Mouse (Mus musculus): Measurements from ENCODE around the gene Rsg1. TPM values are rescaled to one million over a fixed set of nuclear protein-coding genes. Genes with fewer than 3 reads are reported as not detected.
A peak's percentile ranks its signal among the peaks of the same experiment; 100 is the strongest.

Rsg1 gene
- polyA plus RNA-seq, 1 experiment from 2014 or later: 5.9 TPM

DNA sequence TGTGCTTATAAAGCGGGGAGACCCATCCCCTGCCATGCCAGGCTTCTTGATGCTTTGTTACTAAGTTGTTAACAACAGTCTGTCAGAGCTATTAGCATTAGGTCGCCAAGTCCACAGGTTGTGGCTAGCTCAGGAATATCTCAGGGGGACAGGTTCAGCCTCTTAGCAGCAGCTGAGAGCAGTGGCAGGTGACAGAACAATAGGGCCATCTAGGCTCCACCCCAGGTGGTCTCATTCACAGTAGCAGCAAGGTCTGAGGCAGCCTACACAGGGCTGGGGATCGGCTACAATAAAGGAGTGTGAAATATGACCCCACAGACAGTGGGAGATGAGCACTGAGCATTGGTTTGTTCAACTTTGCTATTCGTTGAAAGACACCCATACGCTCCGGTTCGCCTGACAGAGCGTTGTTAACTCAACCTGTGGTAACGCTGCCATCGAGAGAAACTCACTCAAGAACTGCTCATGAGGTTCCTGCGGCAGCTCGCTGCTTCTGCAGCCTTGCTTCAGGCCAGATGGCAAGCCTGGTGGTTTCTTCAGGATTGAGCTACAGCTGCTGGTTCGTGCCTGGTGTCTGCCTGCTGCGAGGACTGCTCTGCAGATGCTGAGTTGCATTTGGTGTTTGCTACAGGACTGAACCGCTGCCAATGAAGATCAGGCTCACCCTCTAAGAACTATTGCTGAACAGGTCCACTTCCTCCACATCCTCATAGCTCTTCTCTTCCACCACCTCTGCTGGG is 56.6 kb downstream of the Rsg1 start:
- Histone ChIP-seq H3K27me3 (no peaks in the 10 kb centered on the region), H3K9me3 (replicated peaks) (no peaks in the 10 kb centered on the region), H3K4me3 (replicated peaks) (no peak overlapping the region), H3K4me1 (peaks cover 29% of the 10 kb centered on the region), H3K27ac (no peak overlapping the region), H3K9ac (no peak overlapping the region), H3K36me3 (no peaks in the 10 kb centered on the region), H3K4me2 (no peak overlapping the region)
- 61% methylated on average over 15 of the region's 15 CpGs for WGBS
- no peak for ATAC-seq (replicated peaks; ENCODE audit: low FRiP score)

DNA sequence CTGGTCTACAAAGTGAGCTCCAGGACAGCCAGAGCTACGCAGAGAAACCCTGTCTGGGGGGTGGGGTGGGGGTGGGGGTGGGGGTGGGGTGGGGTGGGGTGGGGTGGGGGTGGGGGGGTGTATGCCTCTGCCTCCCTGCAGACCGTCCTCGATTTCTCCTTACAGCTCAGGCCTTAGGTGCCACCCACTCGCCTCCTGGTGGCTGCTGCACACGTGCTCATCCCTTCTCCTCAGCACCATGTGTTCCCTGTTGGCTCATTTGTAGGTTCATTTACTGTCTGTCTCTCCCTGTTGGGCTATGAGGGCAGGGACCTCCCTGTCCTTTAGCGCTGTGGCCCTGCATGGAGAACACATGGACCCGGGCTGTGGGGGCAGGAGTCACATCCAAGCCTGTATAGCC is 57.5 kb downstream of the Rsg1 start:
- Histone ChIP-seq H3K27ac (peak overlapping the region; percentile 68), H3K27me3 (no peaks in the 10 kb centered on the region), H3K4me1 (peaks cover 29% of the 10 kb centered on the region), H3K9ac (no peak overlapping the region), H3K9me3 (replicated peaks) (no peaks in the 10 kb centered on the region), H3K4me2 (no peak overlapping the region), H3K4me3 (replicated peaks) (no peak overlapping the region), H3K36me3 (no peaks in the 10 kb centered on the region)
- ATAC-seq (replicated peaks; ENCODE audit: low FRiP score): no peak
- WGBS: 86% methylated on average over 7 of the region's 7 CpGs

DNA sequence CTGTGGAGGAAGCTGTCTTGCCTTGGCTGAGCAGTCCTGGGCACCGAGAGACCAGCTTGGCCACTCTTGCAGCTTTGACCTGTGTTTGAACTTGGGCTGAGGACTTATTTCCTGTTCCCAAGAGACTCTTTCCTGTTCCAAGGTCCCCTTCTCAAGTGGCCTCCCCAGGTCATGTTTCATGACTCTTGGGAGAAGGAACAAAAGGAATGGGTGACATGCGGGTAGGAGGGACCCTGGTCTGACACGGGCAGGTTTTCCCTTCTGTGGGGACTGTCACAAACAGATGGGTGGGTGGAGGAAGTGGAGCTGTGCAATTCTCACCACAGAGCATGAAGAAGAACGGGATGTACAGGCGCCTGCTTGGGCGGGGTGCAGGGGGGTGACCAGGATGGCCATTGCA is 58.0 kb downstream of the Rsg1 start:
- H3K9me3 ChIP-seq (replicated peaks): no peaks in the 10 kb centered on the region
- peak overlapping the region; percentile 68 for H3K27ac ChIP-seq
- peaks cover 29% of the 10 kb centered on the region for H3K4me1 ChIP-seq
- H3K27me3 ChIP-seq: no peaks in the 10 kb centered on the region
- no peak overlapping the region for H3K4me2 ChIP-seq
- H3K4me3 ChIP-seq (replicated peaks): no peak overlapping the region
- 47% methylated on average over 6 of the region's 6 CpGs for WGBS
- H3K9ac ChIP-seq: no peak overlapping the region
- no peak for ATAC-seq (replicated peaks; ENCODE audit: low FRiP score)
- no peaks in the 10 kb centered on the region for H3K36me3 ChIP-seq

- Histone ChIP-seq H3K9me3 (replicated peaks) (no peaks in the 10 kb centered on the region), H3K4me2 (peak overlapping the region; percentile 58), H3K36me3 (no peaks in the 10 kb centered on the region), H3K4me3 (replicated peaks) (peak overlapping the region; percentile 24), H3K27ac (0 out of 2 replicates have a peak overlapping the region, but pooled peaks have one; percentile 34), H3K4me1 (peaks cover 41% of the 10 kb centered on the region), H3K9ac (peak overlapping the region; percentile 37; the same call in 1 of the 2 replicates), H3K27me3 (no peaks in the 10 kb centered on the region)
- 15% methylated on average over 14 of the region's 14 CpGs for WGBS
- ATAC-seq (replicated peaks; ENCODE audit: low FRiP score): no peak
These were observed 59.1 kb downstream of the Rsg1 start for GRCm38 (mm10) chr4:141272878-141273277.

DNA sequence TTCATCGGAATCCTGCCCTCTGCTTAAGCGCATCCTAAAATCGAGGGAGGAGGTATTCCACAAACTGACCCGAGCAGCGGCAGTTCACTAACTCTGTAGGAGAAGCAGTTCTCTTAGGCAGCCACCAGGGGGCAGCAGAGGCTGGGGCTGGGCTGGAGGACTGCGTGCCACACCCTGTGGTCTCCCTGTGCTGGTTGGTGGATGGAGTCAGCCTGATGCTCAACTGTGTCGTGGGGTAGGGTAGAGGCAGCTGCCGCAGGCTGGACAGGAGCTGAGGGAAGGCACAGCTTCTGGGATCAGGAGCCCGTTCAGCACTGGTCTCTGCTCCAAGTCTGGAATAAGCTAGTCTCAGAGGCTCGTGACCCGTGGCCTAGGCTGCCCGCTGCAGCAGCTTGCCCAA is 59.5 kb downstream of the Rsg1 start:
- H3K9me3 ChIP-seq (replicated peaks): no peaks in the 10 kb centered on the region
- H3K27me3 ChIP-seq: no peaks in the 10 kb centered on the region
- peak overlapping the region; percentile 58 for H3K4me2 ChIP-seq
- H3K9ac ChIP-seq: peak overlapping the region; percentile 37; the same call in 1 of the 2 replicates
- 0 out of 2 replicates have a peak overlapping the region, but pooled peaks have one; percentile 34 for H3K27ac ChIP-seq
- H3K36me3 ChIP-seq: no peaks in the 10 kb centered on the region
- 20% methylated on average over 12 of the region's 12 CpGs for WGBS
- H3K4me3 ChIP-seq (replicated peaks): peak overlapping the region; percentile 24
- peak; percentile 57 for ATAC-seq (replicated peaks; ENCODE audit: low FRiP score)
- H3K4me1 ChIP-seq: peaks cover 45% of the 10 kb centered on the region

GRCm38 (mm10) chr4:141274485-141275341 is 61.0 kb downstream of the Rsg1 start:
- no peaks in the 10 kb centered on the region for H3K36me3 ChIP-seq
- H3K4me2 ChIP-seq: no peak overlapping the region
- no peak for ATAC-seq (replicated peaks; ENCODE audit: low FRiP score)
- H3K27ac ChIP-seq: 0 out of 2 replicates have a peak overlapping the region, but pooled peaks have one; percentile 15
- WGBS: 51% methylated on average over 23 of the region's 23 CpGs
- no peaks in the 10 kb centered on the region for H3K27me3 ChIP-seq
- no peak overlapping the region for H3K9ac ChIP-seq
- H3K4me1 ChIP-seq: peaks cover 59% of the 10 kb centered on the region
- no peaks in the 10 kb centered on the region for H3K9me3 ChIP-seq (replicated peaks)
- no peak overlapping the region for H3K4me3 ChIP-seq (replicated peaks)

Other genes starting within 250 kb of the Rsg1 start
- gene Atp13a2, start 227.1 kb upstream of the Rsg1 start, polyA plus RNA-seq (2015; fragmentation: Nextera tagmentation; extraction: Ambion mirVana): 40.5 and 45.3 TPM in 2 replicates
- 340 and 433 TPM in 2 replicates for gene Mfap2, start 203.5 kb upstream of the Rsg1 start, polyA plus RNA-seq (2015; fragmentation: Nextera tagmentation; extraction: Ambion mirVana)
- gene Crocc, start 153.4 kb upstream of the Rsg1 start, polyA plus RNA-seq (2015; fragmentation: Nextera tagmentation; extraction: Ambion mirVana): 8.5 and 9.5 TPM in 2 replicates
- gene Necap2, start 135.6 kb upstream of the Rsg1 start, polyA plus RNA-seq (2015; fragmentation: Nextera tagmentation; extraction: Ambion mirVana): 80.0 and 89.4 TPM in 2 replicates
- gene Spata21, start 125.6 kb upstream of the Rsg1 start, polyA plus RNA-seq (2015; fragmentation: Nextera tagmentation; extraction: Ambion mirVana): 0.50 and 0.64 TPM in 2 replicates
- 49.6 and 50.4 TPM in 2 replicates for gene Szrd1, start 74.2 kb upstream of the Rsg1 start, polyA plus RNA-seq (2015; fragmentation: Nextera tagmentation; extraction: Ambion mirVana)
- gene Fbxo42, start 66.0 kb upstream of the Rsg1 start, polyA plus RNA-seq (2015; fragmentation: Nextera tagmentation; extraction: Ambion mirVana): 22.4 and 23.0 TPM in 2 replicates
- 7.4 and 9.6 TPM in 2 replicates for gene Arhgef19, start 25.5 kb downstream of the Rsg1 start, polyA plus RNA-seq (2015; fragmentation: Nextera tagmentation; extraction: Ambion mirVana)
- gene Epha2, start 87.3 kb downstream of the Rsg1 start, polyA plus RNA-seq (2015; fragmentation: Nextera tagmentation; extraction: Ambion mirVana): 6.8 and 7.1 TPM in 2 replicates
- 2.0 and 2.4 TPM in 2 replicates for gene Fam131c, start 154.3 kb downstream of the Rsg1 start, polyA plus RNA-seq (2015; fragmentation: Nextera tagmentation; extraction: Ambion mirVana)
- gene Clcnka, start 184.8 kb downstream of the Rsg1 start, polyA plus RNA-seq (2015; fragmentation: Nextera tagmentation; extraction: Ambion mirVana): 7.6 and 8.5 TPM in 2 replicates
- 19.5 and 19.8 TPM in 2 replicates for gene Clcnkb, start 202.1 kb downstream of the Rsg1 start, polyA plus RNA-seq (2015; fragmentation: Nextera tagmentation; extraction: Ambion mirVana)
- gene Hspb7, start 206.8 kb downstream of the Rsg1 start, polyA plus RNA-seq (2015; fragmentation: Nextera tagmentation; extraction: Ambion mirVana): 1.0 and 1.1 TPM in 2 replicates
- not detected in 2 replicates for gene Srarp, start 222.1 kb downstream of the Rsg1 start, polyA plus RNA-seq (2015; fragmentation: Nextera tagmentation; extraction: Ambion mirVana)
- 39.8 and 40.4 TPM in 2 replicates for gene Zbtb17, start 230.7 kb downstream of the Rsg1 start, polyA plus RNA-seq (2015; fragmentation: Nextera tagmentation; extraction: Ambion mirVana)

Data from kidney, embryonic 15.5 days (tissue).